Mouse (Mus musculus) 3T3-L1 (cell line): ENCODE results near the gene Rad23a.

Experiments
- DNase-seq: peaks from one replicate; pipeline ENCODE4 v3.0.0-alpha.2; 2015; ENCODE audit warnings: low read depth, low spot score

The Rad23a gene

DNA sequence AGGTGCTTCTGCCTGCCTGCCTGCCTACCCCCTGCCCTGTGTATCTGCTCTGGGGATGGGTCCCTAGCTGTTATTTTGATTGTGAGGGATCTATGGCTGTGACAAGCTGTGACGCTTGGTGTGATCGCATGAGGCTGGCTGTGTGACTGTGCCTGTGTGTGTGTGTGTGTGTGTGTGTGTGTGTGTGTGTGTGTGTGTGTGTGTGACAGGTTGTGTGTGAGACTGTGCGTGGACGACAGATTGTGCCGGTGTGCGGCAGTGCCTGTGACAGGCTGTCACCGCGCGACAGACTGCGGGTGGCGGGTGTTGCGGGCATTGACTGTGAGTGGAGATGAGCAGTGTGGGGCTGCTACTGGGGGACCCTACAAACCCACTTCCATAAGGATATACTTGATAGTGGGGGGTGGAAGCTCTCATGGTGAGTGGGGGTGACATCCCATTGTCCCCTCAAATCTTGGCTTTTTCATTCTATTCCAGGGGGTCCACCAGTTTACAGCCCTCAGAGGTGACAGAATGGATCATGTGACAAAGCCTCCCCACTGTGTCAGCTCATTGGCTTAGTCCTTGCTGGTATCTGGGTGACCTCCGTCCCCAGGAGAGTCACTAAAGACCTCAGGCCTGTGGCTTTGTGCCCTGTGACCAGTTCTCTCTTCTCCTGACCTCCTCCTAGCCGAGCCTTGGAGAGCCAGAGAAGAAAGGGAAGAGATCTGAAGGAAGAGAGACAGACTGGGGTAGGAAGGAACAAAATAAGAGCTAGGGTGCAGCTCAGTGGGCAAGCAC is 52.8 kb downstream of the Rad23a start:
- DNase-seq: no peak

DNA sequence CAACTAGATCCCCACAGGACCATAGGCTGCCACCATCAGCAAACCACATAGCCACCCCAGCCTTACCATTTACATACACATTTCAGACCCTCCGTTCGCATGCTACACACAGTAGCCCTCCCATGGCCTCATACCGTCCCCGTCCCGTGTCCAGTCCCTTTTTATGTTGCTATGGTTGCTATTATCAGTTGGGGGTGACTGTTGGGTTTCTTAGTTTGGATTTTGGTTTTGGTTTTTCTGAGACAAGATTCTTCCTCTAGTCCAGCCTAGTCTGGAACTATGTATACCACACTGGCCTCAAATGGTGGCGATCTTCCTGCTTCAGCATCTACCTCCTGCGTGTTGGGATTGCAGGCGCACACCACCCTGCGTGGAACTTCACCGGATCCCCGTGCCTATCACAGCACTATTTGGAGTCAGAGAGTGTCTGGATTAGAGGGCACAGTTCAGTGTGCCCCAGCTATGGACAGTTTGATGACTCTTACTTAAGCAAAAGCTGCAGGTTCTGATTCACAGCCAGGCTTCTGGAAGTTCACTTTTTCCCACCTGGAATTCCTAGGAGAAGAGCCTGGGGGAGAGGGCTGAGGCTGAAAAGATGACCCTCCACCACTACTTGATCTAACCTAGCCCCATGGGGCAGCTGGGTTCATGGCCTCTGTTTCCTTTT is 53.5 kb downstream of the Rad23a start:
- DNase-seq: no peak

DNA sequence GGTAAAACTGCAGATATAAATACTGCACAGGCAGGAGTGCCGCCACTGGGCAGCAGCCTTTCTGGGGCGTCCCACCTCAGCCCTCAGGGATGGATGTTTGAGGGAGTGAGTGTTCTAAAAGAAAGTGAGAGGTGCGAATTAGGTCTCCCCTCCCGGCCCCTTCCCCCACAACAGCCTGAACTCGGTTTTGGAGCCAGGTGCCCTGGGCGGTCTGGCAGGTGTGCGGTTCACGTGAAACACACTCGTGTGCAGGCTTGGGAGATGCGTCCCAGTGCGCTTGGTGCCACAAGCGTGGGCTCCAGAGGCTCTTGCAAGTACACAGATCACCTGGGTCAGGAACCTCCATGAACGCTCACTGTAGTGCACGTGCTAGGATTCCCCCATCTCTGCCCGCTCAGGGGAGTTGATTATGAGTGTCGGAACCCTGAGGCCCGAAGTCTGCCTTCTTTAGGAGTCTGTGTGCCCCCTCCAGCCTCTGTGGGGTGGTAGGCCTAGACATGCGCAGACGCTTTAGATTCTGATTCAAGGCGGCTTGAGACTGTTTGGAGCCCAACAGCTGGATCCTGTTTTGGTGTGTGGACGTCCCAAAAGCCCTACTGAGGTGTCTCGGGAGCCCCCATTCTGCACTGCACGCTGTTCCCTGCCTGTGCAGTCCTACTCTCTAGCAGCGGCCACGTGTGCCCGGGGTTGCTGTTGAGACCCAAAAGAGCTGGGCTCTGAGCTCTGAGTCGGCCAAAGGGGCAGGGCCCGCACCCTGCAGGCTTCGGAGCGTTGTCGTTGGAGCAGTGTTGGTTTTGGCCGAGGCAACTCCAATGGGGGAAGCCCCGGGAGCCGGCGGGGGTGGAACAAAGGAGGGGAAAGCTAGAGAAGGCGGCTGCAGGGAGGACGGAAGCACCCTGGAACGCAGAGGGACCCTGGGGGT is 54.4 kb downstream of the Rad23a start:
- DNase-seq: no peak

- no peak for DNase-seq
Observed at GRCm38 (mm10) chr8:84785506-84785755, 55.0 kb downstream of the Rad23a start.

- no peak for DNase-seq
Observed at GRCm38 (mm10) chr8:84784681-84785505, 55.6 kb downstream of the Rad23a start.
